11 mouse cellular contexts compared by ENCODE assay signal in the genomic region with DNA sequence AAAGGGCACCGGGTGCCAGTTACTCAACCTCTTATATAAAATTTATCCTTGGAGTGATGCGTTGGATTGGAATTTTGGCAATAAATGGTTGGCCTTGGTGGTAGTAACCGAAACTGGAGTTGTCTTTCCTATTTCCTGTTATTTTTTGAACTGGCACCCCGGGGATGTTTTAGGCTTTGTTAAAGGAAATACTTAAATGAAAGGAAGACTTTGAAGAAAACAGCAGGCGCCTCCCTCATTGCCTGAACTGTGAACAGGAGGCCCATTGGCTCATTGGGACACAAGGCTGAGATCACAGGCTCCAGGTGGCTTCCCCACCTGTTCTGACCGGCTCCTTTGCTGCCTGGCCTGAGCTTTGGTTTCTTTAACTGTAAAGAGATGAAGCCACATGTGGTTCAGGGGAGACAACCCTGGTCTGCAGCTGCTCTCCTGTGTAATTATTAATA. TPM values are rescaled to one million over a fixed set of nuclear protein-coding genes. Genes with fewer than 3 reads are reported as not detected.
DNase-seq lines count a peak whose midpoint lies in the region; ATAC-seq and TF ChIP-seq lines count a peak whose summit lies in the region.
"Had no signal": no experiment of that assay in that cellular context is flagged by ENCODE, and none has a peak within 500 bp of the region (broad histone marks: within the 10 kb centered on the region; RNA-seq: fewer than 3 reads in every experiment).

No protein-coding gene starts in this region.

- ATAC-seq in kidney, embryonic 14.5 days (ENCODE audit: low FRiP score, low TSS enrichment): 0 out of 2 replicates have a peak, but pooled peaks have one; percentile 43

- no peak overlapping the region for H3ac ChIP-seq in myocyte (ENCODE audit: control insufficient read depth, insufficient read length)

- no peaks in the 10 kb centered on the region for H3K27me3 ChIP-seq in kidney, embryonic 14.5 days (ENCODE audit: control insufficient read depth, insufficient read depth, low read length)
- no peaks in the 10 kb centered on the region for H3K27me3 ChIP-seq in myocyte (ENCODE audit: control insufficient read depth, insufficient read depth, insufficient read length)
- H3K27me3 ChIP-seq: heart, embryonic 13.5 days had no signal

- no peak overlapping the region for H3K4me2 ChIP-seq in kidney, embryonic 14.5 days (replicated peaks; ENCODE audit: low read depth, low read length)
- peak overlapping the region; percentile 34 for H3K4me2 ChIP-seq in myocyte (ENCODE audit: low read depth)
- H3K4me2 ChIP-seq: heart, embryonic 13.5 days had no signal

- no peak overlapping the region for H3K4me3 ChIP-seq in kidney, embryonic 14.5 days (ENCODE audit: low read length)
- H3K4me3 ChIP-seq in myocyte: no peak overlapping the region
- H3K4me3 ChIP-seq: heart, embryonic 13.5 days; left cerebral cortex, adult 2 months had no signal

- no peaks in the 10 kb centered on the region for H3K4me1 ChIP-seq in kidney, embryonic 14.5 days (ENCODE audit: control insufficient read depth, insufficient read depth, low read length)

- no peak for TF ChIP-seq POLR2A in myocyte (IDR thresholded peaks at IDR 0.05; ENCODE audit: insufficient read length, low read depth)

- H3K79me2 ChIP-seq in myocyte (ENCODE audit: control insufficient read depth, insufficient read depth): no peaks in the 10 kb centered on the region

- peak overlapping the region; percentile 51; the same call in 1 of the 2 replicates for H3K27ac ChIP-seq in kidney, embryonic 14.5 days (ENCODE audit: low read depth, low read length)
- H3K27ac ChIP-seq: heart, embryonic 13.5 days; left cerebral cortex, adult 2 months had no signal

- H3K9me3 ChIP-seq in kidney, embryonic 14.5 days (ENCODE audit: control insufficient read depth, low read length): no peaks in the 10 kb centered on the region
- H3K9me3 ChIP-seq: heart, embryonic 13.5 days had no signal

- H3K36me3 ChIP-seq in kidney, embryonic 14.5 days (ENCODE audit: control insufficient read depth, insufficient read depth, low read length): peaks cover under 1% of the 10 kb centered on the region; the same call in 1 of the 2 replicates
- H3K36me3 ChIP-seq in myocyte (ENCODE audit: control insufficient read depth, insufficient read depth): no peaks in the 10 kb centered on the region

- no peak for DNase-seq in kidney, adult 18-20 months
- peak; percentile 88 for DNase-seq in Muller cell, postnatal 12 days (ENCODE audit: inconsistent ontology term)
- DNase-seq in fat pad, adult 2 months (ENCODE audit: extremely low read depth, low read depth, low spot score): peak; percentile 76
- no peak for DNase-seq in embryo, embryonic 11 days
- DNase-seq in gastrocnemius, postnatal 4 days (ENCODE audit: low spot score in 2 of 2): no peak
- no peak for DNase-seq in layer of hippocampus, postnatal 36 days

- 54% methylated on average over 6 of the region's 6 CpGs for WGBS in kidney, embryonic 14.5 days

- H3K9ac ChIP-seq in kidney, embryonic 14.5 days (ENCODE audit: low read depth, low read length): no peak overlapping the region
- H3K9ac ChIP-seq: heart, embryonic 13.5 days had no signal

TF ChIP-seq in myocyte, 11 proteins besides CTCF, POLR2A, EP300 and RAD21:
- TF ChIP-seq TCF12 (IDR thresholded peaks at IDR 0.05; ENCODE audit: insufficient read depth, poor library complexity, severe bottlenecking): no peak
- TF ChIP-seq TCF3 (IDR thresholded peaks at IDR 0.05; ENCODE audit: insufficient read length, low read depth): no peak
- TF ChIP-seq USF1 (IDR thresholded peaks at IDR 0.05; ENCODE audit: low read depth): no peak
- peak in 2 of 3 experiments; percentile 55 to 56 for TF ChIP-seq MYOD1 (IDR thresholded peaks at IDR 0.05; ENCODE audit: control insufficient read depth in 1 of 3, insufficient read length in 2 of 3, low read depth in 2 of 3)
- TF ChIP-seq REST (IDR thresholded peaks at IDR 0.05; ENCODE audit: insufficient read depth, insufficient read length): no peak
- no peak for TF ChIP-seq E2F4 (IDR thresholded peaks at IDR 0.05; ENCODE audit: insufficient read depth)
- no peak for TF ChIP-seq SRF (IDR thresholded peaks at IDR 0.05; ENCODE audit: control insufficient read depth, insufficient read length, low read depth)
- no peak for TF ChIP-seq CEBPB (IDR thresholded peaks at IDR 0.05; ENCODE audit: insufficient read depth, poor library complexity, severe bottlenecking)
- TF ChIP-seq POLR2AphosphoS2 (IDR thresholded peaks at IDR 0.05; ENCODE audit: insufficient read length, low read depth): no peak
- peak in 1 of 3 experiments; percentile 50 for TF ChIP-seq MYOG (IDR thresholded peaks at IDR 0.05; ENCODE audit: control insufficient read depth in 1 of 3, insufficient read depth in 1 of 3, insufficient read length in 2 of 3, low read depth in 2 of 3)
- TF ChIP-seq MAX (IDR thresholded peaks at IDR 0.05; ENCODE audit: low read depth): no peak

RNA-seq across cellular contexts. Expression of a gene that starts 39.4 kb away (rescaled TPM):
- polyA plus RNA-seq in kidney, embryonic 14.5 days (2014; fragmentation: Nextera tagmentation; extraction: Ambion mirVana): 12.3 and 16.9 TPM in 2 replicates
- 9.7 TPM for polyA plus RNA-seq in myocyte (2012; fragmentation: generic; extraction: Trizol)
- total RNA-seq in gastrocnemius, postnatal 4 days (2021): 1 to 10 TPM; 3.8 to 4.6 TPM
- 1 to 10 TPM; 3.2 to 3.5 TPM for total RNA-seq in layer of hippocampus, postnatal 36 days (2021)
- total RNA-seq: MEL had no signal

Comparison
In these comparisons a context has a peak if more than half of its experiments do, and no peak if none do; other contexts are left out.
1. DNase-seq: peak in Muller cell, postnatal 12 days (single experiment) and fat pad, adult 2 months (single experiment); none in kidney, adult 18-20 months (single experiment), embryo, embryonic 11 days (single experiment), gastrocnemius, postnatal 4 days (0 of 2) and layer of hippocampus, postnatal 36 days (0 of 2).